ENCODE assay signal across 8 mouse cellular contexts in the genomic region with DNA sequence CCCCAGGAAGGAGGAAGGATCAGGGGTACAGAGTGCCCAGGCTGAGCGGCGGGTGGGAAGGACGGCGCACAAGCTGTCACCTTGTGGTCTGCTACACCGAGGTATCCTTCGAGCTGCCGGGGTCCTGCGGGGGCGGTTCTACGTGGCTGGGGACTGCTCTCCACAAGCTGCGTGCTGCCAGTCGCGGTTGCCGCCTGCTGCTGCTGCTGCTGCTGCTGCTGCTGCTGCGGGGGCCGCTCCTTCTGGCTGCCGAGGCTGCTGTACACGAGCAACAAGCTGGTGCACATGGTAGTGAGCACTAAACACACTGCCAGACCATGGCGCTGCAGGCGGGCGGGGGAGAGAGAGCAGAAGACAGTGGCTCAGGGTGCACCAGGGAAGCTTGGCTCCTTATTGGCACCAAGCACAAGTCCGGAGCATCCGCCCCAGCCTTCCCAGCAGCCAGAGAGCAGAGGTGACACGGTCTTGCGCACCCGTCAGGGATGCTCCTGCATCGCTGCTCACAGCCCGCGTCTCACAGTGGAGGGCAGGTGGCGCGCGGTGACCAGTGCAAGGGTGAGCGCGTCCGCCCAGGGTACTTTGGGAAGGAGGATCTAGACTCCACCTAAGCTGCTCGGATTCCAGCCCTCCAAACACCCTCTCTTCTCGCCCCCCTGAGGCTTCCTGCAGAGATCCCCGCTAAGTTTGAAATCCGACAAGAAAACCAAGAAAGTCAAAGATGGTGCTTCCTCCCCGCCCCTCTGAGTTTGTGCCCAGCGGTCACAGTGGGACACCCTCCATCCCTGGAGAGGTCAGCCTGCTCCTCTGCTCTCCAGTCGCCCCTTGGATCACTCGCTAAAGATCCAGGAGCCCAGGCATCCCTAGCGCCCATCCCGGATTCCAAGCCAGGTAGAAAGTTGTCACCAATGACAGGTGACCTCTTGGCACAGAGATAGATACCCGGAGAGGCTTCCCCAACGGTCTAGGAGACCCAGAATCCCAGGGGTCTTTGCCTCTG. TPM values are rescaled to one million over a fixed set of nuclear protein-coding genes. Genes with fewer than 3 reads are reported as not detected.
DNase-seq lines count a peak whose midpoint lies in the region; ATAC-seq lines count a peak whose summit lies in the region.

No protein-coding gene starts in this region.

- peak overlapping the region; percentile 90 for H3K4me2 ChIP-seq in heart, embryonic 11.5 days
- H3K4me2 ChIP-seq in forebrain, embryonic 11.5 days (ENCODE audit: low read depth, low read length, severe bottlenecking): peak overlapping the region; percentile 98
- H3K4me2 ChIP-seq in liver, embryonic 15.5 days: peak overlapping the region; percentile 27

- peak overlapping the region; percentile 52 for H3K4me3 ChIP-seq in heart, embryonic 11.5 days (ENCODE audit: low read depth, low read length)
- H3K4me3 ChIP-seq in forebrain, embryonic 11.5 days (ENCODE audit: low read depth, low read length): peak overlapping the region; percentile 49
- H3K4me3 ChIP-seq in liver, embryonic 15.5 days (replicated peaks): 0 out of 2 replicates have a peak overlapping the region, but pooled peaks have one; percentile 1

- H3K4me1 ChIP-seq in heart, embryonic 11.5 days (ENCODE audit: control insufficient read depth, insufficient read depth, low read length): peaks cover 15% of the 10 kb centered on the region
- peaks cover 9% of the 10 kb centered on the region for H3K4me1 ChIP-seq in forebrain, embryonic 11.5 days (replicated peaks; ENCODE audit: control insufficient read depth, insufficient read depth, low read length)
- peaks cover 19% of the 10 kb centered on the region for H3K4me1 ChIP-seq in liver, embryonic 15.5 days (replicated peaks)

- WGBS in heart, embryonic 11.5 days (ENCODE audit: insufficient replicate concordance): under 1% methylated on average over 46 of the region's 47 CpGs
- under 1% methylated on average over 47 of the region's 47 CpGs for WGBS in forebrain, embryonic 11.5 days
- WGBS in liver, embryonic 15.5 days (ENCODE audit: insufficient replicate concordance): 1% methylated on average over 47 of the region's 47 CpGs

- peak overlapping the region; percentile 46 for H3K9ac ChIP-seq in heart, embryonic 11.5 days (ENCODE audit: low read depth, low read length)
- H3K9ac ChIP-seq in forebrain, embryonic 11.5 days (ENCODE audit: low read length): peak overlapping the region; percentile 57
- no peak overlapping the region for H3K9ac ChIP-seq in liver, embryonic 15.5 days

- DNase-seq in heart, postnatal 36 days: no peak
- DNase-seq in WW6 (ENCODE audit: low read depth, low spot score): peak; percentile 36
- peak; percentile 76 for DNase-seq in forebrain, embryonic 11.5 days (ENCODE audit: low spot score)
- peak; percentile 38 for DNase-seq in kidney, postnatal 10 days
- DNase-seq in right cerebral cortex, adult 2 months (ENCODE audit: low spot score in 2 of 2): peak; percentile 63 to 66
- no peak for DNase-seq in gastrocnemius, postnatal 14 days

- peaks cover 30% of the 10 kb centered on the region for H3K27me3 ChIP-seq in heart, embryonic 11.5 days (ENCODE audit: control insufficient read depth, insufficient read depth, low read length)
- peaks cover 10% of the 10 kb centered on the region; the same call in 1 of the 2 replicates for H3K27me3 ChIP-seq in forebrain, embryonic 11.5 days (ENCODE audit: control insufficient read depth, insufficient read depth, low read length)
- H3K27me3 ChIP-seq in liver, embryonic 15.5 days: peaks cover 57% of the 10 kb centered on the region

- no peaks in the 10 kb centered on the region for H3K36me3 ChIP-seq in heart, embryonic 11.5 days (ENCODE audit: control insufficient read depth, insufficient read depth, low read length)
- no peaks in the 10 kb centered on the region for H3K36me3 ChIP-seq in forebrain, embryonic 11.5 days (ENCODE audit: control insufficient read depth, insufficient read depth, low read length)
- no peaks in the 10 kb centered on the region for H3K36me3 ChIP-seq in liver, embryonic 15.5 days (replicated peaks)

- H3K27ac ChIP-seq in heart, embryonic 11.5 days (ENCODE audit: low read depth, low read length): no peak overlapping the region
- no peak overlapping the region for H3K27ac ChIP-seq in forebrain, embryonic 11.5 days (ENCODE audit: low read depth, low read length)
- no peak overlapping the region for H3K27ac ChIP-seq in liver, embryonic 15.5 days (replicated peaks)

- intact Hi-C loops in heart, postnatal 36 days (cut with DNase I): no loop called here
- intact Hi-C loops in gastrocnemius, postnatal 14 days (cut with DNase I; ENCODE audit: low total_unique reads): no loop called here

- no peaks in the 10 kb centered on the region for H3K9me3 ChIP-seq in heart, embryonic 11.5 days (replicated peaks; ENCODE audit: control insufficient read depth, low read length)
- H3K9me3 ChIP-seq in forebrain, embryonic 11.5 days (ENCODE audit: control insufficient read depth, low read length): no peaks in the 10 kb centered on the region
- H3K9me3 ChIP-seq in liver, embryonic 15.5 days (replicated peaks): no peaks in the 10 kb centered on the region

- ATAC-seq in heart, embryonic 11.5 days (replicated peaks; ENCODE audit: insufficient number of reproducible peaks, low FRiP score, low TSS enrichment): peak; percentile 68
- ATAC-seq in forebrain, embryonic 11.5 days (replicated peaks; ENCODE audit: low FRiP score): peak; percentile 79
- no peak for ATAC-seq in liver, embryonic 15.5 days (ENCODE audit: insufficient read depth)

RNA-seq across cellular contexts. Expression of a gene that starts 0.8 kb away (rescaled TPM):
- polyA plus RNA-seq in heart, embryonic 11.5 days (2014; fragmentation: Nextera tagmentation; extraction: Ambion mirVana): 1.1 and 1.6 TPM in 2 replicates
- not detected for total RNA-seq in heart, postnatal 36 days (2021)
- 0.69 and 1.3 TPM in 2 replicates for polyA plus RNA-seq in forebrain, embryonic 11.5 days (2014; fragmentation: Nextera tagmentation; extraction: Ambion mirVana)
- 0.02 and 0.03 TPM in 2 replicates for polyA plus RNA-seq in liver, embryonic 15.5 days (2015; fragmentation: Nextera tagmentation; extraction: Ambion mirVana)
- under 1 TPM; 0.04 TPM for total RNA-seq in gastrocnemius, postnatal 14 days (2021)

Comparison
In these comparisons a context has a peak if more than half of its experiments do, and no peak if none do; other contexts are left out.
1. H3K4me2 ChIP-seq: peak in every context shown above with its lines; median percentile 98 in forebrain, embryonic 11.5 days; 90 in heart, embryonic 11.5 days; 27 in liver, embryonic 15.5 days.
2. H3K4me3 ChIP-seq: peak in every context shown above with its lines; median percentile 52 in heart, embryonic 11.5 days; 49 in forebrain, embryonic 11.5 days; 1 in liver, embryonic 15.5 days.
3. DNase-seq: peak in WW6 (single experiment), forebrain, embryonic 11.5 days (single experiment), kidney, postnatal 10 days (single experiment) and right cerebral cortex, adult 2 months (2 of 2); none in heart, postnatal 36 days (0 of 2) and gastrocnemius, postnatal 14 days (single experiment).